Mouse (Mus musculus): ENCODE data around the gene 1700025G04Rik. TPM values are rescaled to one million over a fixed set of nuclear protein-coding genes. Genes with fewer than 3 reads are reported as not detected.

Gene 1700025G04Rik
- total and polyA plus RNA-seq, 3 experiments, result 1.5 to 19.5 (median 12.8) TPM

GRCm38 (mm10) chr1:151980498-151980897 lies 109.4 kb downstream of the 1700025G04Rik start:
- Histone ChIP-seq H3K27ac (ENCODE audit: insufficient read depth, low read depth) (no peak overlapping the region), H3K9me3 (replicated peaks; ENCODE audit: low read length) (no peaks in the 10 kb centered on the region), H3K4me2 (ENCODE audit: insufficient read depth, low read depth, poor library complexity, severe bottlenecking) (no peak overlapping the region), H3K4me1 (ENCODE audit: control insufficient read depth in 1 of 2, insufficient read depth in 2 of 2) (peaks cover 3 to 46% of the 10 kb centered on the region in 2 experiments; a peak in 2 of 4 replicates), H3K36me3 (replicated peaks in 1 of 2; ENCODE audit: control insufficient read depth in 1 of 2, insufficient read depth in 1 of 2, low read length in 1 of 2) (peaks cover 0 to 7% of the 10 kb centered on the region in 2 experiments), H3K79me2 (replicated peaks; ENCODE audit: control insufficient read depth, extremely low read depth, insufficient read depth, poor library complexity, severe bottlenecking) (no peaks in the 10 kb centered on the region), H3K9ac (ENCODE audit: insufficient read depth, low read depth) (no peak overlapping the region), H3K27me3 (replicated peaks) (no peaks in the 10 kb centered on the region), H3K4me3 (replicated peaks in 1 of 3; ENCODE audit: low read depth in 2 of 3, low read length in 2 of 3, poor library complexity in 1 of 3) (no peak overlapping the region)
- no peak for DNase-seq (ENCODE audit: extremely low read depth)
- dilution Hi-C loops (cut with MboI; ENCODE audit: extremely low pct_ligation_motif_present, extremely low pct_unique_long_range_greater_than_20kb, low sequenced_read_pairs), result no loop called here
- no peak for TF ChIP-seq ZNF384 (IDR thresholded peaks at IDR 0.05; ENCODE audit: low read depth, low read length)
- TF ChIP-seq MAX (IDR thresholded peaks at IDR 0.05; ENCODE audit: low read length), result no peak
- no peak for TF ChIP-seq ZMIZ1 (IDR thresholded peaks at IDR 0.05; ENCODE audit: low read depth, low read length)
- TF ChIP-seq MAFK (IDR thresholded peaks at IDR 0.05; ENCODE audit: insufficient replicate concordance, low read length), result no peak
- no peak for TF ChIP-seq MYC (IDR thresholded peaks at IDR 0.05; ENCODE audit: low read depth, low read length)
- no peak for TF ChIP-seq POLR2A (IDR thresholded peaks at IDR 0.05; ENCODE audit: low read depth, low read length)
- no peak for TF ChIP-seq ZC3H11A (IDR thresholded peaks at IDR 0.05; ENCODE audit: low read depth, low read length)
- TF ChIP-seq MAZ (IDR thresholded peaks at IDR 0.05; ENCODE audit: low read depth, low read length), result no peak
- TF ChIP-seq RCOR1 (conservative IDR thresholded peaks at IDR 0.05; ENCODE audit: low read depth, low read length), result no peak
- TF ChIP-seq TBP (conservative IDR thresholded peaks at IDR 0.05; ENCODE audit: low read depth, low read length), result no peak
- no peak for TF ChIP-seq GABPA (IDR thresholded peaks at IDR 0.05; ENCODE audit: insufficient replicate concordance, low read depth, low read length)
- TF ChIP-seq SIN3A (IDR thresholded peaks at IDR 0.05; ENCODE audit: low read length), result no peak
- no peak for TF ChIP-seq IRF4 (IDR thresholded peaks at IDR 0.05; ENCODE audit: low read depth, low read length)
- TF ChIP-seq EP300 (IDR thresholded peaks at IDR 0.05; ENCODE audit: low read length), result no peak
- no peak for TF ChIP-seq UBTF (IDR thresholded peaks at IDR 0.05; ENCODE audit: low read depth, low read length)
- TF ChIP-seq CHD1 (IDR thresholded peaks at IDR 0.05; ENCODE audit: low read depth, low read length), result no peak
- TF ChIP-seq NELFE (IDR thresholded peaks at IDR 0.05; ENCODE audit: low read depth, low read length), result no peak
- no peak for TF ChIP-seq NRF1 (IDR thresholded peaks at IDR 0.05; ENCODE audit: low read depth, low read length)
- TF ChIP-seq POLR2AphosphoS2 (IDR thresholded peaks at IDR 0.05; ENCODE audit: low read depth, low read length), result no peak
- in situ Hi-C loops (cut with MboI; ENCODE audit: low pct_ligation_motif_present, low pct_unique_long_range_greater_than_20kb, low sequenced_read_pairs), result no loop called here

- H3K4me2 ChIP-seq (ENCODE audit: insufficient read depth, low read depth, poor library complexity, severe bottlenecking), result no peak overlapping the region
- dilution Hi-C loops (cut with MboI; ENCODE audit: extremely low pct_ligation_motif_present, extremely low pct_unique_long_range_greater_than_20kb, low sequenced_read_pairs), result no loop called here
- in situ Hi-C loops (cut with MboI; ENCODE audit: low pct_ligation_motif_present, low pct_unique_long_range_greater_than_20kb, low sequenced_read_pairs), result no loop called here
Observed at GRCm38 (mm10) chr1:151979803-151980456, 110.0 kb downstream of the 1700025G04Rik start.

More at GRCm38 (mm10) chr1:151979803-151980456, 110.0 kb downstream of the 1700025G04Rik start:
- H3K9me3 ChIP-seq (replicated peaks; ENCODE audit: low read length), result no peaks in the 10 kb centered on the region
- no peaks in the 10 kb centered on the region for H3K27me3 ChIP-seq (replicated peaks)
- no peaks in the 10 kb centered on the region for H3K79me2 ChIP-seq (replicated peaks; ENCODE audit: control insufficient read depth, extremely low read depth, insufficient read depth, poor library complexity, severe bottlenecking)
- TF ChIP-seq NRF1 (IDR thresholded peaks at IDR 0.05; ENCODE audit: low read depth, low read length) (no peak), EP300 (IDR thresholded peaks at IDR 0.05; ENCODE audit: low read length) (no peak), POLR2AphosphoS2 (IDR thresholded peaks at IDR 0.05; ENCODE audit: low read depth, low read length) (no peak), NELFE (IDR thresholded peaks at IDR 0.05; ENCODE audit: low read depth, low read length) (no peak), BHLHE40 (IDR thresholded peaks at IDR 0.05; ENCODE audit: low read depth, low read length) (no peak), POLR2A (IDR thresholded peaks at IDR 0.05; ENCODE audit: low read depth, low read length) (no peak), ZC3H11A (IDR thresholded peaks at IDR 0.05; ENCODE audit: low read depth, low read length) (no peak), ZMIZ1 (IDR thresholded peaks at IDR 0.05; ENCODE audit: low read depth, low read length) (no peak)
- peaks cover 0 to 7% of the 10 kb centered on the region in 2 experiments for H3K36me3 ChIP-seq (replicated peaks in 1 of 2; ENCODE audit: control insufficient read depth in 1 of 2, insufficient read depth in 1 of 2, low read length in 1 of 2)
- no peak for DNase-seq (ENCODE audit: extremely low read depth)
- H3K4me1 ChIP-seq (ENCODE audit: control insufficient read depth in 1 of 2, insufficient read depth in 2 of 2), result peaks cover 3 to 46% of the 10 kb centered on the region in 2 experiments; a peak in 2 of 4 replicates
- no peak overlapping the region for H3K4me3 ChIP-seq (replicated peaks in 1 of 3; ENCODE audit: low read depth in 2 of 3, low read length in 2 of 3, poor library complexity in 1 of 3)
- no peak overlapping the region for H3K27ac ChIP-seq (ENCODE audit: insufficient read depth, low read depth)
- no peak overlapping the region for H3K9ac ChIP-seq (ENCODE audit: insufficient read depth, low read depth)
